Mouse (Mus musculus) naive thymus-derived CD4-positive, alpha-beta T cell, adult 5 months (primary cell): ENCODE results near the gene Haus3. TPM values are rescaled to one million over a fixed set of nuclear protein-coding genes. Genes with fewer than 3 reads are reported as not detected.

Source experiments
- polyA plus RNA-seq: library from polyadenylated mRNA; unstranded; fragments of 100-300 nt; shearing (Covaris generic); gene quantifications from one replicate; pipeline ENCODE4 v1.2.1, GENCODE M21; 2017

Gene Haus3
- 81.8 TPM for polyA plus RNA-seq

DNA sequence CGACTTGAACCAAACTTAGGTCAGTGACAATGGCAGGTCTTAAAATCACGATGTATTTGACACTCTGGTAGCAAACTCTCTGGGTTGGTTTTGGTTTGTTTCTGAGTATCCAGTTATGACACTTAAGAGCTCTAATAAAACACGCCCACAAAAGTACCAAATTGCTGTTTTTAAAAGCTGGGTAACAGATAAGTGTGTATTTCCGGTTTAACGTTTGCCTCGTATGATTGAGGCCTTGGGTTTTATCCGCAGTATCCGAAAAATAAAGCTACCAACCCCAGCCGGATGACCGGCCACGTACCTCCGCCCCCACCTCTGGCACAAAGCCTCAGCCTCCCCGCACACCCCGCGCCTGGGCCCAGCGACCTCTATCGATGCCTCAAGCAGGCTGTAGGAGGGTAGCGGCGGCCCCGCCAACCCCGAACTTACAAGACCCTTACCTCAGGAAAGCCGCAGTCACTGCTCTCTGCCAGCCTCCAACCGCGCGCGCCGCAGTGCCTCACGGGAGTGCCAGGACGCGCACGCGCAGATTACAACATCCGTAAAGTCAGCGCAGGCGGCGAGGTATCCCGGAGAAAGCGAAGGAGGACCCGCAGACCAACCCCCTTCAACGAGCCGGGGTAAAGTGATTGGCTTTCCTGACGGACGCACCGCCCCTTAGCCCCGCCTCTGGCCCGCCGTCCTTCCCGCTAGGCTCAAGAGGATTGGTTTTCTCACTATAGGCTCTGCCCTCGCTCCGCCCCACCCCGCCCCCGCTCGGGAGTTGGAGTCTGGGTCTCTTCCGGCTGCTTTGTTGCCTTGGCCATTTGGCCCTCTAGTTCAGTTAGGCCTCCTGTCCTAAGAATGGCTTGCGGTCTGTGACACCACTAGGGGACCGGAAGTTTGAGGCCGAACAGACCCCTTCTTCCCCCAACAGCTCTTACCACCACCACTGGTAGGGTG is at the start of gene Haus3, which contains the start of gene Poln:
Gene Haus3 (minus strand): TSS at position 578 of the 942 bp plus-strand sequence.
Gene Poln (minus strand): TSS at position 499 of the 942 bp plus-strand sequence.

GRCm38 (mm10) chr5:34187601-34188316 is 18.4 kb upstream of the Haus3 start, which contains the start of gene Mxd4:
Gene Mxd4 (minus strand): TSS chr5:34187720.

Other genes with a start within 250 kb of the Haus3 start
- 41.2 TPM for gene Nelfa, start 233.1 kb downstream of the Haus3 start, polyA plus RNA-seq
- not detected for gene Gm1673, start 186.1 kb downstream of the Haus3 start, polyA plus RNA-seq
- gene Nat8l, start 173.5 kb downstream of the Haus3 start, polyA plus RNA-seq: not detected
- 0.58 TPM for gene Poln, start 79 bp downstream of the Haus3 start, polyA plus RNA-seq
- 60.2 TPM for gene Mxd4, start 18.2 kb upstream of the Haus3 start, polyA plus RNA-seq
- gene Zfyve28, start 118.9 kb upstream of the Haus3 start, polyA plus RNA-seq: 3.1 TPM
- not detected for gene Cfap99, start 119.1 kb upstream of the Haus3 start, polyA plus RNA-seq
- 223 TPM for gene Rnf4, start 166.8 kb upstream of the Haus3 start, polyA plus RNA-seq
- 22.0 TPM for gene Fam193a, start 200.4 kb upstream of the Haus3 start, polyA plus RNA-seq